Mouse (Mus musculus) stomach, postnatal 0 days (tissue): ENCODE data around the gene Lyz2. TPM values are rescaled to one million over a fixed set of nuclear protein-coding genes. Genes with fewer than 3 reads are reported as not detected.
"Not testable (repeated sequence)": the region's sequence is repeated elsewhere in the genome, so short reads cannot be mapped to it uniquely, and the experiment has no call there.

Experiments
- ATAC-seq: fragments of 200-750 bp; cut with Nextera tagmentation; 2 replicates; pipeline ENCODE4 v1.8.0; 2017; ENCODE audit not compliant: low FRiP score, low TSS enrichment
- DNase-seq: peaks from one replicate; pipeline ENCODE4 v3.0.0-alpha.2; 2016; ENCODE audit warnings: low spot score
- H3K27ac ChIP-seq: fragments of 300-500 bp; sonication (generic); replicated peaks from 2 replicates; pipeline ENCODE4 v1.5.1; 2014; ENCODE audit warnings: mild to moderate bottlenecking, control low read depth
- H3K27me3 ChIP-seq: fragments of 300-500 bp; sonication (generic); 2 replicates; pipeline ENCODE4 v1.6.1; 2014; ENCODE audit warnings: low read length; ENCODE audit not compliant: control insufficient read depth, insufficient read depth
- H3K36me3 ChIP-seq: fragments of 300-500 bp; sonication (generic); 2 replicates; pipeline ENCODE4 v1.6.1; 2014; ENCODE audit warnings: low read length, mixed read lengths; ENCODE audit not compliant: control insufficient read depth, insufficient read depth
- H3K4me1 ChIP-seq: fragments of 300-500 bp; sonication (generic); replicated peaks from 2 replicates; pipeline ENCODE4 v1.6.1; 2014; ENCODE audit warnings: antibody characterized with exemption; ENCODE audit not compliant: control insufficient read depth, insufficient read depth
- H3K4me2 ChIP-seq: fragments of 300-500 bp; sonication (generic); replicated peaks from 2 replicates; pipeline ENCODE4 v1.6.1; 2014; ENCODE audit warnings: low read depth, mild to moderate bottlenecking, control low read depth, moderate library complexity
- H3K4me3 ChIP-seq: fragments of 300-500 bp; sonication (generic); 2 replicates; pipeline ENCODE4 v1.5.1; 2014; ENCODE audit warnings: low read depth, low read length, control low read depth
- H3K9ac ChIP-seq: fragments of 300-500 bp; sonication (generic); 2 replicates; pipeline ENCODE4 v1.6.1; 2014; ENCODE audit warnings: mild to moderate bottlenecking, low read length, control low read depth, mixed read lengths
- H3K9me3 ChIP-seq: fragments of 300-500 bp; sonication (generic); 2 replicates; pipeline ENCODE4 v1.6.1; 2016; ENCODE audit warnings: low read length; ENCODE audit not compliant: control insufficient read depth
- CTCF ChIP-seq: IDR thresholded peaks from 2 replicates; pipeline ENCODE4 v1.5.1; 2016; ENCODE audit warnings: antibody characterized with exemption, low read depth, mild to moderate bottlenecking, moderate library complexity
- EP300 ChIP-seq: optimal IDR thresholded peaks from 2 replicates; pipeline ENCODE3; 2016; ENCODE audit warnings: antibody characterized with exemption
- whole genome bisulfite sequencing: fragments of 180-500 bp; shearing (Covaris S2); extraction: QIAGEN DNeasy Blood & Tissue Kit; methylation state at CpG from one replicate; pipeline ENCODE4 v1.1.7; 2014; 5-methylcytosine and 5-hydroxymethylcytosine counted together
- polyA plus RNA-seq: library from polyadenylated mRNA; unstranded; fragments of >200 nt; fragmentation: Nextera tagmentation; extraction: Ambion mirVana; gene quantifications from 2 replicates; pipeline ENCODE4 v1.2.1, GENCODE M21; 2015

The Lyz2 gene
- polyA plus RNA-seq, 1 experiment from 2014 or later, result 54.0 TPM

GRCm38 (mm10) chr10:117287226-117287850 is 5.2 kb upstream of the Lyz2 start:
- ATAC-seq, result no peak

GRCm38 (mm10) chr10:117286366-117286970 is 4.3 kb upstream of the Lyz2 start:
- no peak for TF ChIP-seq CTCF
- no peak for TF ChIP-seq EP300
- 85% methylated on average over 6 of the region's 6 CpGs for WGBS
- no peak for ATAC-seq

More at GRCm38 (mm10) chr10:117287226-117287850, 5.2 kb upstream of the Lyz2 start:
- Histone ChIP-seq H3K9ac (no peak overlapping the region), H3K4me1 (no peaks in the 10 kb centered on the region), H3K36me3 (no peaks in the 10 kb centered on the region), H3K9me3 (no peaks in the 10 kb centered on the region), H3K4me3 (no peak overlapping the region), H3K27me3 (no peaks in the 10 kb centered on the region), H3K4me2 (no peak overlapping the region), H3K27ac (no peak overlapping the region)
- no peak for DNase-seq
- TF ChIP-seq EP300 (no peak), CTCF (no peak)
- WGBS, result 63% methylated on average over 3 of the region's 3 CpGs

GRCm38 (mm10) chr10:117285584-117285983 is 3.5 kb upstream of the Lyz2 start:
- not testable (repeated sequence) for H3K4me3 ChIP-seq, ATAC-seq, H3K27me3 ChIP-seq, H3K9ac ChIP-seq, H3K9me3 ChIP-seq, DNase-seq, H3K27ac ChIP-seq, H3K4me1 ChIP-seq, H3K36me3 ChIP-seq, H3K4me2 ChIP-seq
- WGBS, result 48% methylated on average over 2 of the region's 7 CpGs

More at GRCm38 (mm10) chr10:117286366-117286970, 4.3 kb upstream of the Lyz2 start:
- Histone ChIP-seq H3K9ac (no peak overlapping the region), H3K4me1 (0 out of 2 replicates have a peak, but pooled peaks cover 2% of the 10 kb centered on the region), H3K4me2 (no peak overlapping the region), H3K27ac (no peak overlapping the region), H3K9me3 (no peaks in the 10 kb centered on the region), H3K36me3 (no peaks in the 10 kb centered on the region), H3K4me3 (no peak overlapping the region), H3K27me3 (no peaks in the 10 kb centered on the region)
- DNase-seq, result no peak

GRCm38 (mm10) chr10:117284578-117285520 is 2.7 kb upstream of the Lyz2 start:
- Histone ChIP-seq H3K4me1 (0 out of 2 replicates have a peak, but pooled peaks cover 2% of the 10 kb centered on the region), H3K27ac (no peak overlapping the region), H3K36me3 (no peaks in the 10 kb centered on the region), H3K9ac (no peak overlapping the region), H3K4me2 (no peak overlapping the region), H3K4me3 (no peak overlapping the region), H3K9me3 (no peaks in the 10 kb centered on the region), H3K27me3 (no peaks in the 10 kb centered on the region)
- 79% methylated on average over 10 of the region's 10 CpGs for WGBS
- no peak for ATAC-seq
- TF ChIP-seq CTCF (no peak), EP300 (no peak)
- DNase-seq, result no peak

GRCm38 (mm10) chr10:117283871-117284577 is 1.9 kb upstream of the Lyz2 start:
- no peak overlapping the region for H3K9ac ChIP-seq
- TF ChIP-seq CTCF, result no peak
- no peak for TF ChIP-seq EP300
- H3K27me3 ChIP-seq, result no peaks in the 10 kb centered on the region
- H3K36me3 ChIP-seq, result no peaks in the 10 kb centered on the region
- DNase-seq (no peak), ATAC-seq (no peak)
- H3K4me2 ChIP-seq, result no peak overlapping the region
- no peak overlapping the region for H3K4me3 ChIP-seq
- no peak overlapping the region for H3K27ac ChIP-seq
- WGBS, result 78% methylated on average over 7 of the region's 7 CpGs
- 0 out of 2 replicates have a peak, but pooled peaks cover 2% of the 10 kb centered on the region for H3K4me1 ChIP-seq
- no peaks in the 10 kb centered on the region for H3K9me3 ChIP-seq

GRCm38 (mm10) chr10:117283196-117283595 is 1.1 kb upstream of the Lyz2 start:
- H3K27ac ChIP-seq, H3K27me3 ChIP-seq, H3K9ac ChIP-seq, H3K36me3 ChIP-seq, H3K9me3 ChIP-seq, DNase-seq, H3K4me2 ChIP-seq, ATAC-seq, H3K4me1 ChIP-seq, H3K4me3 ChIP-seq: not testable (repeated sequence)
- 90% methylated on average over 4 of the region's 4 CpGs for WGBS
